Mouse (Mus musculus): Measurements from ENCODE around the gene Kdm5b. TPM values are rescaled to one million over a fixed set of nuclear protein-coding genes. Genes with fewer than 3 reads are reported as not detected.

Gene Kdm5b
- polyA plus RNA-seq, 1 experiment from 2014 or later: 60.6 TPM

GRCm38 (mm10) chr1:134679445-134679844, 119.5 kb downstream of the Kdm5b start:
- DNase-seq (ENCODE audit: extremely low spot score, low spot score): no peak
- Histone ChIP-seq H3K4me3 (no peak overlapping the region), H3K27ac (no peak overlapping the region), H3K9me3 (no peaks in the 10 kb centered on the region), H3K36me3 (replicated peaks) (no peaks in the 10 kb centered on the region), H3K4me1 (no peaks in the 10 kb centered on the region; the same call in 1 of the 2 replicates), H3K27me3 (ENCODE audit: poor library complexity, severe bottlenecking) (peaks cover 16% of the 10 kb centered on the region; the same call in 1 of the 2 replicates)
- 79% methylated on average over 4 of the region's 4 CpGs for WGBS

GRCm38 (mm10) chr1:134680617-134681016, 120.6 kb downstream of the Kdm5b start:
- no peak overlapping the region for H3K4me3 ChIP-seq
- H3K36me3 ChIP-seq (replicated peaks): no peaks in the 10 kb centered on the region
- H3K9me3 ChIP-seq: no peaks in the 10 kb centered on the region
- no peak overlapping the region for H3K27ac ChIP-seq
- no peak for DNase-seq (ENCODE audit: extremely low spot score, low spot score)
- 22% methylated on average over 6 of the region's 6 CpGs for WGBS
- H3K4me1 ChIP-seq: no peaks in the 10 kb centered on the region
- H3K27me3 ChIP-seq (ENCODE audit: poor library complexity, severe bottlenecking): peaks cover 16% of the 10 kb centered on the region; the same call in 1 of the 2 replicates

- Histone ChIP-seq H3K36me3 (replicated peaks) (no peaks in the 10 kb centered on the region), H3K4me3 (no peak overlapping the region), H3K9me3 (no peaks in the 10 kb centered on the region), H3K4me1 (no peaks in the 10 kb centered on the region), H3K27me3 (ENCODE audit: poor library complexity, severe bottlenecking) (peaks cover 21% of the 10 kb centered on the region; the same call in 1 of the 2 replicates), H3K27ac (no peak overlapping the region)
- DNase-seq (ENCODE audit: extremely low spot score, low spot score): no peak
- WGBS: 72% methylated on average over 9 of the region's 9 CpGs
Observed at GRCm38 (mm10) chr1:134682460-134682859, 122.5 kb downstream of the Kdm5b start.

Other genes with a start within 250 kb of the Kdm5b start
- 1.6 and 2.1 TPM in 2 replicates for gene Ppfia4, start 227.2 kb upstream of the Kdm5b start, polyA plus RNA-seq (2016; fragmentation: Nextera tagmentation; extraction: Ambion mirVana)
- gene Tmem183a, start 198.2 kb upstream of the Kdm5b start, polyA plus RNA-seq (2016; fragmentation: Nextera tagmentation; extraction: Ambion mirVana): 134 and 136 TPM in 2 replicates
- not detected in 2 replicates for gene 4933406M09Rik, start 174.2 kb upstream of the Kdm5b start, polyA plus RNA-seq (2016; fragmentation: Nextera tagmentation; extraction: Ambion mirVana)
- gene Cyb5r1, start 154.6 kb upstream of the Kdm5b start, polyA plus RNA-seq (2016; fragmentation: Nextera tagmentation; extraction: Ambion mirVana): 30.0 and 31.6 TPM in 2 replicates
- gene Adipor1, start 144.8 kb upstream of the Kdm5b start, polyA plus RNA-seq (2016; fragmentation: Nextera tagmentation; extraction: Ambion mirVana): 70.5 and 71.1 TPM in 2 replicates
- gene Klhl12, start 104.6 kb upstream of the Kdm5b start, polyA plus RNA-seq (2016; fragmentation: Nextera tagmentation; extraction: Ambion mirVana): 39.0 and 39.5 TPM in 2 replicates
- 40.7 and 41.5 TPM in 2 replicates for gene Rabif, start 65.5 kb upstream of the Kdm5b start, polyA plus RNA-seq (2016; fragmentation: Nextera tagmentation; extraction: Ambion mirVana)
- not detected in 2 replicates for gene Mgat4e, start 10.5 kb upstream of the Kdm5b start, polyA plus RNA-seq (2016; fragmentation: Nextera tagmentation; extraction: Ambion mirVana)
- gene Syt2, start 86.5 kb downstream of the Kdm5b start, polyA plus RNA-seq (2016; fragmentation: Nextera tagmentation; extraction: Ambion mirVana): 0.75 and 0.95 TPM in 2 replicates